Mouse (Mus musculus): Measurements from ENCODE around the gene Ankrd28.

DNA sequence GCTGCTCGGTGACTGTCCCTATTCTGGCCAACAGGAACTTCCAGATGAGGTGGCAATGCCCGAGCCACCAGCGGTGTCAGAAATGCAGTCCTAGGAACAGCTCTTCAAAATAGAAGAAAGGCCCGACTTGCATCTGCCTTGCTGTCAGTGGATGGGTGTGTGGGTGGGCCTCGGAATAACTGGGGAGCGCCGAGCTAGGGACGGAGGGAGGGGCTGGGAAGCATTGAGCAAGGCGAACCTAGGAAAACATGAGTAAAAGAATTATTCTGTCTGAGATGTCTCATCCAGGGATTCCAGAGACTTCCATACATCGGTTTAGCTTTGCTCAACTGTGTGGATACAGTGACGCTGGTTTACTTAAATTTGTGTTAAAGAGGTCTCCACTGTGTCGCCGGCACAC, 162.1 kb downstream of the Ankrd28 start:
- no peak for TF ChIP-seq CTCF (IDR thresholded peaks at IDR 0.05)
- TF ChIP-seq EP300 (IDR thresholded peaks at IDR 0.05; ENCODE audit: insufficient read depth, low read depth, low read length), result no peak

Measured in heart, adult 2 months (tissue).